Mouse (Mus musculus) C2C12 (cell line): Measurements from ENCODE around the gene Naa16.

Source experiments
- CEBPB ChIP-seq: IDR thresholded peaks from one replicate; pipeline ENCODE4 v1.6.1; 2011; ENCODE audit warnings: low read depth, mild to moderate bottlenecking, control low read depth, moderate library complexity
- CTCF ChIP-seq: IDR thresholded peaks from one replicate; pipeline ENCODE4 v1.5.1; 2011; ENCODE audit not compliant: control insufficient read depth, insufficient read depth, insufficient read length
- FOSL1 ChIP-seq: IDR thresholded peaks from one replicate; pipeline ENCODE4 v1.8.0; 2011; ENCODE audit warnings: mild to moderate bottlenecking, low read length; ENCODE audit not compliant: poor library complexity, insufficient read depth, severe bottlenecking
- MAX ChIP-seq: IDR thresholded peaks from one replicate; pipeline ENCODE4 v1.6.1; 2011; ENCODE audit warnings: mild to moderate bottlenecking, control low read depth
- MYOD1 ChIP-seq: IDR thresholded peaks from one replicate; pipeline ENCODE4 v1.6.1; 2011; ENCODE audit warnings: low read depth; ENCODE audit not compliant: control insufficient read depth, insufficient read length
- MYOG ChIP-seq: IDR thresholded peaks from one replicate; pipeline ENCODE4 v1.6.1; 2011; ENCODE audit not compliant: control insufficient read depth, insufficient read length; ENCODE audit errors: extremely low read depth
- USF1 ChIP-seq: IDR thresholded peaks from one replicate; pipeline ENCODE4 v1.6.1; 2011; ENCODE audit warnings: low read depth, mild to moderate bottlenecking, control low read depth, moderate library complexity

- TF ChIP-seq MAX: no peak
- no peak for TF ChIP-seq CTCF
- TF ChIP-seq USF1: no peak
- no peak for TF ChIP-seq FOSL1
- TF ChIP-seq MYOD1: no peak
- TF ChIP-seq CEBPB: no peak
- TF ChIP-seq MYOG: no peak
Measured at GRCm38 (mm10) chr14:79307138-79307537, 83.4 kb downstream of the Naa16 start.
